Mouse (Mus musculus) forebrain, postnatal 0 days (tissue): ENCODE measurements at regions not wholly inside any gene's neighbourhood (a gene's known extent, or its start where the extent isn't known, plus 50 kb on each side); places are given as distances from the start of the nearest gene placed in this dataset.

Experiments used
- ATAC-seq: fragments of 200-750 bp; cut with Nextera tagmentation; 2 replicates; pipeline ENCODE4 v1.8.0; 2017; ENCODE audit warnings: mild to moderate bottlenecking, moderate library complexity
- DNase-seq: peaks from one replicate; pipeline ENCODE4 v3.0.0-alpha.2; 2015
- H3K27ac ChIP-seq: fragments of 300-500 bp; sonication (generic); 2 replicates; pipeline ENCODE4 v1.5.1; 2014; ENCODE audit warnings: low read depth, mild to moderate bottlenecking, antibody characterized with exemption, low read length, moderate library complexity, mixed read lengths
- H3K27me3 ChIP-seq: fragments of 300-500 bp; sonication (generic); 2 replicates; pipeline ENCODE4 v1.6.1; 2014; ENCODE audit warnings: mild to moderate bottlenecking, low read length, mixed read lengths; ENCODE audit not compliant: insufficient read depth
- H3K36me3 ChIP-seq: fragments of 300-500 bp; sonication (generic); 2 replicates; pipeline ENCODE4 v1.6.1; 2014; ENCODE audit warnings: mild to moderate bottlenecking, moderate library complexity; ENCODE audit not compliant: insufficient read depth
- H3K4me1 ChIP-seq: fragments of 300-500 bp; sonication (generic); 2 replicates; pipeline ENCODE4 v1.6.1; 2014; ENCODE audit warnings: antibody characterized with exemption; ENCODE audit not compliant: insufficient read depth
- H3K4me2 ChIP-seq: fragments of 300-500 bp; sonication (generic); 2 replicates; pipeline ENCODE4 v1.6.1; 2014; ENCODE audit warnings: low read depth, mild to moderate bottlenecking, moderate library complexity
- H3K4me3 ChIP-seq: fragments of 300-500 bp; sonication (generic); 2 replicates; pipeline ENCODE4 v1.5.1; 2014; ENCODE audit warnings: low read depth, low read length, mixed read lengths
- H3K9ac ChIP-seq: fragments of 300-500 bp; sonication (generic); 2 replicates; pipeline ENCODE4 v1.6.1; 2014; ENCODE audit warnings: mild to moderate bottlenecking
- H3K9me3 ChIP-seq: fragments of 300-500 bp; sonication (generic); 2 replicates; pipeline ENCODE4 v1.6.1; 2016; ENCODE audit warnings: low read length
- CTCF ChIP-seq: sonication (generic); IDR thresholded peaks from 2 replicates; pipeline ENCODE4 v1.5.1; 2016; ENCODE audit warnings: antibody characterized with exemption, control low read depth, low read depth
- WGBS: fragments of 180-500 bp; shearing (Covaris S2); extraction: QIAGEN DNeasy Blood & Tissue Kit; methylation state at CpG from one replicate; pipeline ENCODE4 v1.1.7; 2014; 5-methylcytosine and 5-hydroxymethylcytosine counted together

DNA sequence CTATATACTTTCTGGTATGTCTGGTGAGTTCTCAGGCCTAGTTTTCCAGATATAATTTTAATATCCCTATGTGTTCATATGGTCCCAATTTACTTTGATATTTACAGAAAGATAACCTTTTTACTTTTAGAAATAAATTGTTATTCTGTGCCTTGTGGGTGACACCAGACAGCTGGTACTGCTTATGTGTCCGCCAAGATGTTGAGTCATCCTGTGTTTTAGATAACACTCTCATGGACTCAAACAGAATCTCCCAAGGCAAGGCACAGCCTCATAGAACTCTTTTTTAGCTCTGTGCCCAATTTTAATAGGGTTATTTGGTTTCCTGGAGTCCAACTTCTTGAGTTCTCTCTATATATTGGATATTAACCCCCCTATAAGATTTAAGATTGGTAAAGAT, 116.2 kb upstream of the Tex13c3 start:
- Histone ChIP-seq H3K9ac (no peak overlapping the region), H3K4me3 (no peak overlapping the region), H3K27me3 (no peaks in the 10 kb centered on the region), H3K27ac (no peak overlapping the region), H3K4me1 (no peaks in the 10 kb centered on the region), H3K4me2 (no peak overlapping the region), H3K36me3 (no peaks in the 10 kb centered on the region), H3K9me3 (no peaks in the 10 kb centered on the region)
- TF ChIP-seq CTCF = no peak
- ATAC-seq (no peak), DNase-seq (no peak)
- WGBS = 83% methylated on average over 1 of the region's 1 CpGs

- no peaks in the 10 kb centered on the region for H3K9me3 ChIP-seq
- no peak overlapping the region for H3K9ac ChIP-seq
- no peaks in the 10 kb centered on the region for H3K27me3 ChIP-seq
- TF ChIP-seq CTCF = no peak
- no peak overlapping the region for H3K4me3 ChIP-seq
- DNase-seq (peak; percentile 4), ATAC-seq (no peak)
- H3K4me2 ChIP-seq = no peak overlapping the region
- H3K36me3 ChIP-seq = no peaks in the 10 kb centered on the region
- no peaks in the 10 kb centered on the region for H3K4me1 ChIP-seq
- 81% methylated on average over 5 of the region's 5 CpGs for WGBS
- H3K27ac ChIP-seq = no peak overlapping the region
Measured at GRCm38 (mm10) chrX:19555944-19556343, 74.8 kb upstream of the Tex13c3 start.
